Mouse (Mus musculus) layer of hippocampus, adult 11-12 months (tissue): Measurements from ENCODE around the gene Fbxo41.
A peak's percentile ranks its signal among the peaks of the same experiment; 100 is the strongest.

Experiments used
- DNase-seq: peaks from one replicate; pipeline ENCODE4 v3.0.0; 2022; ENCODE audit warnings: low spot score

The Fbxo41 gene

GRCm38 (mm10) chr6:85502911-85503250 lies at the start of gene Fbxo41:
Gene Fbxo41, minus strand, starts transcription at chr6:85502994.
- peak; percentile 67 for DNase-seq

GRCm38 (mm10) chr6:85547642-85548041 lies 44.8 kb upstream of the Fbxo41 start:
- no peak for DNase-seq

- peak; percentile 54 for DNase-seq
These were observed 41.6 kb upstream of the Fbxo41 start for GRCm38 (mm10) chr6:85544251-85544881.

GRCm38 (mm10) chr6:85543351-85544175 lies 40.8 kb upstream of the Fbxo41 start:
- no peak for DNase-seq

- no peak for DNase-seq
These were observed 20.0 kb upstream of the Fbxo41 start for GRCm38 (mm10) chr6:85522825-85523224.

- no peak for DNase-seq
These were observed 19.2 kb upstream of the Fbxo41 start for GRCm38 (mm10) chr6:85522026-85522425.

GRCm38 (mm10) chr6:85518091-85518693 lies 15.4 kb upstream of the Fbxo41 start:
- DNase-seq, result peak; percentile 50

- DNase-seq, result no peak
These were observed 13.1 kb upstream of the Fbxo41 start for GRCm38 (mm10) chr6:85515941-85516340.

- DNase-seq, result peak; percentile 91
These were observed 10.7 kb upstream of the Fbxo41 start, which contains the start of gene Egr4 for GRCm38 (mm10) chr6:85513531-85513910. Gene Egr4, minus strand, starts transcription at chr6:85513589.

- no peak for DNase-seq
These were observed 10.1 kb upstream of the Fbxo41 start for GRCm38 (mm10) chr6:85512577-85513530.

GRCm38 (mm10) chr6:85512056-85512440 lies 9.3 kb upstream of the Fbxo41 start:
- no peak for DNase-seq

GRCm38 (mm10) chr6:85511286-85512055 lies 8.7 kb upstream of the Fbxo41 start:
- DNase-seq, result no peak

GRCm38 (mm10) chr6:85510476-85510875 lies 7.7 kb upstream of the Fbxo41 start:
- DNase-seq, result peak; percentile 86

GRCm38 (mm10) chr6:85508602-85509001 lies 5.8 kb upstream of the Fbxo41 start:
- no peak for DNase-seq

- DNase-seq, result peak; percentile 11
These were observed 2.1 kb upstream of the Fbxo41 start for GRCm38 (mm10) chr6:85504908-85505307.

- DNase-seq, result peak; percentile 48
These were observed 487 bp downstream of the Fbxo41 start for GRCm38 (mm10) chr6:85502103-85502910.

GRCm38 (mm10) chr6:85501571-85502102 lies 1.2 kb downstream of the Fbxo41 start:
- DNase-seq, result no peak

GRCm38 (mm10) chr6:85500416-85500815 lies 2.4 kb downstream of the Fbxo41 start:
- DNase-seq, result no peak

GRCm38 (mm10) chr6:85498147-85498546 lies 4.6 kb downstream of the Fbxo41 start:
- no peak for DNase-seq

GRCm38 (mm10) chr6:85496976-85497375 lies 5.8 kb downstream of the Fbxo41 start:
- DNase-seq, result no peak
